Mouse (Mus musculus) CH12.LX (cell line): ENCODE results near the gene Fam213b. TPM values are rescaled to one million over a fixed set of nuclear protein-coding genes. Genes with fewer than 3 reads are reported as not detected.

ENCODE experiments used
- DNase-seq: peaks from one replicate; pipeline ENCODE4 v3.0.0-alpha.2; 2013; ENCODE audit errors: extremely low read depth
- H3K27ac ChIP-seq: 2 replicates; pipeline ENCODE4 v1.5.1; 2012; ENCODE audit warnings: low read depth, mild to moderate bottlenecking, control low read depth, moderate library complexity; ENCODE audit not compliant: insufficient read depth
- H3K27me3 ChIP-seq: replicated peaks from 2 replicates; pipeline ENCODE3; 2012; ENCODE audit warnings: inconsistent platforms
- H3K36me3 ChIP-seq, 2 experiments: replicated peaks in 1 of 2; 2 replicates each; pipeline versions ENCODE3 to v1.6.1; 2012; ENCODE audit warnings: inconsistent platforms in 1 of 2, low read length in 1 of 2, mild to moderate bottlenecking in 1 of 2, mixed read lengths in 1 of 2, moderate library complexity in 1 of 2; ENCODE audit not compliant: control insufficient read depth in 1 of 2, insufficient read depth in 1 of 2
- H3K4me1 ChIP-seq, 2 experiments: 2 replicates each; pipeline ENCODE4 v1.6.1; 2012; ENCODE audit warnings: inconsistent platforms in 1 of 2, moderate library complexity in 1 of 2; ENCODE audit not compliant: insufficient read depth in 2 of 2, control insufficient read depth in 1 of 2
- H3K4me2 ChIP-seq: 2 replicates; pipeline ENCODE4 v1.6.1; 2012; ENCODE audit warnings: low read depth, mild to moderate bottlenecking, control low read depth; ENCODE audit not compliant: poor library complexity, insufficient read depth, severe bottlenecking
- H3K4me3 ChIP-seq, 3 experiments: fragments of 150-350 bp in 1 of 3; sonication (generic) in 1 of 3; replicated peaks in 1 of 3; 2 replicates each; pipeline versions ENCODE3 to v1.5.1; 2011 to 2012; ENCODE audit warnings: low read depth in 2 of 3, low read length in 2 of 3, mild to moderate bottlenecking in 2 of 3, moderate library complexity in 2 of 3, control low read depth in 1 of 3, improper control_type of control experiment in 1 of 3, inconsistent platforms in 1 of 3, mixed read lengths in 1 of 3; ENCODE audit not compliant: poor library complexity in 1 of 3
- H3K79me2 ChIP-seq: replicated peaks from 2 replicates; pipeline ENCODE4 v1.6.1; 2012; ENCODE audit warnings: mild to moderate bottlenecking, moderate library complexity; ENCODE audit not compliant: control insufficient read depth, poor library complexity, insufficient read depth, severe bottlenecking; ENCODE audit errors: extremely low read depth
- H3K9ac ChIP-seq: 2 replicates; pipeline ENCODE4 v1.6.1; 2012; ENCODE audit warnings: low read depth, mild to moderate bottlenecking, control low read depth, moderate library complexity; ENCODE audit not compliant: insufficient read depth
- H3K9me3 ChIP-seq: replicated peaks from 2 replicates; pipeline ENCODE3; 2012; ENCODE audit warnings: low read length, inconsistent platforms, mixed read lengths
- CHD1 ChIP-seq: IDR thresholded peaks from 2 replicates; pipeline ENCODE4 v1.6.1; 2012; ENCODE audit warnings: low read depth, low read length, improper control_type of control experiment, inconsistent platforms
- CTCF ChIP-seq, 2 experiments: IDR thresholded peaks in 1 of 2; conservative IDR thresholded peaks in 1 of 2; 2 replicates each; pipeline ENCODE4 v1.5.1; 2011 to 2012; ENCODE audit warnings: low read depth in 2 of 2, low read length in 2 of 2, improper control_type of control experiment in 1 of 2, inconsistent platforms in 1 of 2, mild to moderate bottlenecking in 1 of 2, moderate library complexity in 1 of 2
- E2F4 ChIP-seq: IDR thresholded peaks from 2 replicates; pipeline ENCODE4 v1.6.1; 2011; ENCODE audit warnings: low read depth, low read length, improper control_type of control experiment; ENCODE audit not compliant: insufficient replicate concordance
- ELF1 ChIP-seq: IDR thresholded peaks from 2 replicates; pipeline ENCODE4 v1.6.1; 2014; ENCODE audit warnings: low read depth, mild to moderate bottlenecking, inconsistent platforms, low read length, improper control_type of control experiment
- ETS1 ChIP-seq: conservative IDR thresholded peaks from 2 replicates; pipeline ENCODE4 v1.6.1; 2012; ENCODE audit warnings: low read depth, mild to moderate bottlenecking, inconsistent platforms, low read length, improper control_type of control experiment, moderate library complexity
- GABPA ChIP-seq: IDR thresholded peaks from 2 replicates; pipeline ENCODE4 v1.6.1; 2012; ENCODE audit warnings: low read depth, low read length, improper control_type of control experiment, inconsistent platforms; ENCODE audit not compliant: insufficient replicate concordance
- JUND ChIP-seq: conservative IDR thresholded peaks from 2 replicates; pipeline ENCODE4 v1.6.1; 2011; ENCODE audit warnings: low read depth, low read length, improper control_type of control experiment
- KAT2A ChIP-seq: IDR thresholded peaks from 2 replicates; pipeline ENCODE4 v1.6.1; 2012; ENCODE audit warnings: low read length, improper control_type of control experiment, inconsistent platforms; ENCODE audit not compliant: insufficient replicate concordance
- MAX ChIP-seq: IDR thresholded peaks from 2 replicates; pipeline ENCODE4 v1.6.1; 2011; ENCODE audit warnings: low read length, improper control_type of control experiment
- MEF2A ChIP-seq: IDR thresholded peaks from 2 replicates; pipeline ENCODE4 v1.6.1; 2014; ENCODE audit warnings: low read depth, mild to moderate bottlenecking, inconsistent platforms, low read length, improper control_type of control experiment, borderline replicate concordance
- MXI1 ChIP-seq: IDR thresholded peaks from 2 replicates; pipeline ENCODE4 v1.6.1; 2011; ENCODE audit warnings: mild to moderate bottlenecking, low read depth, low read length, improper control_type of control experiment
- PAX5 ChIP-seq: IDR thresholded peaks from 2 replicates; pipeline ENCODE4 v1.6.1; 2012; ENCODE audit warnings: low read length, inconsistent platforms, mixed read lengths
- POLR2A ChIP-seq: IDR thresholded peaks from 2 replicates; pipeline ENCODE4 v1.6.1; 2011; ENCODE audit warnings: low read depth, mild to moderate bottlenecking, improper control_type of control experiment, low read length
- POLR2AphosphoS2 ChIP-seq: IDR thresholded peaks from 2 replicates; pipeline ENCODE4 v1.6.1; 2011; ENCODE audit warnings: low read depth, low read length, improper control_type of control experiment
- RAD21 ChIP-seq: IDR thresholded peaks from 2 replicates; pipeline ENCODE4 v1.6.1; 2011; ENCODE audit warnings: low read depth, mild to moderate bottlenecking, low read length, improper control_type of control experiment, moderate library complexity
- SMC3 ChIP-seq: IDR thresholded peaks from 2 replicates; pipeline ENCODE4 v1.6.1; 2011; ENCODE audit warnings: low read depth, low read length, improper control_type of control experiment
- USF1 ChIP-seq: IDR thresholded peaks from 2 replicates; pipeline ENCODE4 v1.6.1; 2014; ENCODE audit warnings: low read depth, mild to moderate bottlenecking, inconsistent platforms, low read length, improper control_type of control experiment
- dilution Hi-C: fragments of 300-500 bp; cut with MboI; formaldehyde crosslinking; loops from 2 replicates; pipeline ENCODE4 v1.14.3; 2020; ENCODE audit warnings: low sequenced_read_pairs; ENCODE audit not compliant: extremely low pct_unique_long_range_greater_than_20kb, extremely low pct_ligation_motif_present
- in situ Hi-C: fragments of 300-500 bp; cut with MboI; formaldehyde crosslinking; loops from 3 replicates; pipeline ENCODE4 v1.14.3; 2019; ENCODE audit warnings: low sequenced_read_pairs, low pct_ligation_motif_present, low pct_unique_long_range_greater_than_20kb, mixed read lengths
- polyA plus RNA-seq: library from polyadenylated mRNA; unstranded; fragments of >175 nt; gene quantifications from 2 replicates; pipeline ENCODE4 v1.2.1, GENCODE M21; 2012; ENCODE audit warnings: low read depth; ENCODE audit not compliant: insufficient read length
- total RNA-seq, 2 experiments: library from RNA; depleted of rRNA; stranded (reverse); fragments of 300-350 nt in 1 of 2; fragments of >200 nt in 1 of 2; gene quantifications; 2 replicates each; pipeline ENCODE4 v1.2.3; 2012 to 2014

The Fam213b gene
- total and polyA plus RNA-seq, 3 experiments = 5.5 to 49.8 (median 6.1) TPM

- TF ChIP-seq MEF2A (peak; percentile 57; the same call in 1 of the 2 replicates), ELF1 (no peak), CHD1 (no peak), USF1 (no peak), POLR2AphosphoS2 (peak; percentile 84; the same call in 1 of the 2 replicates), KAT2A (no peak), E2F4 (no peak), MXI1 (no peak), SMC3 (peak; percentile 9)
- TF ChIP-seq, all 38 proteins: peak for 13
These were observed 14.9 kb upstream of the Fam213b start (continued) for GRCm38 (mm10) chr4:154913845-154914244.

- Histone ChIP-seq H3K36me3 (peaks cover 6 to 15% of the 10 kb centered on the region in 2 experiments), H3K79me2 (no peaks in the 10 kb centered on the region)
- TF ChIP-seq E2F4 (no peak), MAX (no peak), USF1 (no peak), GABPA (no peak), PAX5 (no peak), ELF1 (no peak), ETS1 (no peak), CTCF (conservative IDR thresholded peaks at IDR 0.05 in 1 of 2, IDR thresholded peaks at IDR 0.05 in 1 of 2; ENCODE audit: low read depth in 2 of 2, low read length in 2 of 2) (no peak), RAD21 (no peak), JUND (no peak), MEF2A (no peak), POLR2A (no peak), MXI1 (no peak)
- TF ChIP-seq, all 38 proteins: peak for 0
- Histone ChIP-seq H3K27ac (peak overlapping the region; percentile 74), H3K9me3 (no peaks in the 10 kb centered on the region), H3K9ac (no peak overlapping the region), H3K4me3 (peak overlapping the region in 1 of 3 experiments; percentile 28), H3K4me1 (peaks cover 57 to 83% of the 10 kb centered on the region in 2 experiments), H3K4me2 (no peak overlapping the region), H3K27me3 (no peaks in the 10 kb centered on the region)
- dilution Hi-C loops = no loop called here
- DNase-seq = no peak
- in situ Hi-C loops = no loop called here
These were observed 12.7 kb upstream of the Fam213b start for GRCm38 (mm10) chr4:154911644-154912043.
